Mouse (Mus musculus) ES-E14 (cell line): ENCODE data around the gene Aars2. TPM values are rescaled to one million over a fixed set of nuclear protein-coding genes. Genes with fewer than 3 reads are reported as not detected.
A peak's percentile ranks its signal among the peaks of the same experiment; 100 is the strongest.

Experiments used
- DNase-seq: peaks from one replicate; pipeline ENCODE4 v3.0.0-alpha.2; 2013; ENCODE audit warnings: low read depth, low spot score
- H3K27ac ChIP-seq: 2 replicates; pipeline ENCODE4 v1.5.1; 2012; ENCODE audit warnings: low read depth, mild to moderate bottlenecking, low read length, moderate library complexity, mixed read lengths; ENCODE audit not compliant: poor library complexity, insufficient read depth, severe bottlenecking
- H3K36me3 ChIP-seq: 2 replicates; pipeline ENCODE4 v1.6.1; 2012; ENCODE audit warnings: mild to moderate bottlenecking, low read length, moderate library complexity, mixed read lengths; ENCODE audit not compliant: control insufficient read depth, poor library complexity, insufficient read depth, severe bottlenecking
- H3K4me1 ChIP-seq, 2 experiments: fragments of 150-350 bp in 1 of 2; sonication (generic) in 1 of 2; 2 replicates each; pipeline ENCODE4 v1.6.1; 2012; ENCODE audit warnings: low read length in 2 of 2, mild to moderate bottlenecking in 1 of 2, mixed read lengths in 1 of 2; ENCODE audit not compliant: control insufficient read depth in 2 of 2, insufficient read depth in 2 of 2, poor library complexity in 1 of 2
- H3K4me3 ChIP-seq, 2 experiments: fragments of 150-350 bp in 1 of 2; sonication (generic) in 1 of 2; 2 replicates each; pipeline ENCODE4 v1.5.1; 2012; ENCODE audit warnings: low read length in 2 of 2, low read depth in 1 of 2, mild to moderate bottlenecking in 1 of 2, mixed read lengths in 1 of 2; ENCODE audit not compliant: insufficient read depth in 1 of 2, poor library complexity in 1 of 2, severe bottlenecking in 1 of 2
- H3K9ac ChIP-seq: 2 replicates; pipeline ENCODE4 v1.6.1; 2012; ENCODE audit warnings: low read depth, mild to moderate bottlenecking, low read length, mixed read lengths; ENCODE audit not compliant: poor library complexity, insufficient read depth, severe bottlenecking
- H3K9me3 ChIP-seq: fragments of 150-350 bp; sonication (generic); 2 replicates; pipeline ENCODE4 v1.6.1; 2012; ENCODE audit warnings: low read depth, mild to moderate bottlenecking, low read length; ENCODE audit not compliant: control insufficient read depth, insufficient read depth
- CHD2 ChIP-seq: IDR thresholded peaks from 2 replicates; pipeline ENCODE4 v1.6.1; 2014; ENCODE audit warnings: mild to moderate bottlenecking, low read depth, low read length, inconsistent platforms
- HCFC1 ChIP-seq: IDR thresholded peaks from 2 replicates; pipeline ENCODE4 v1.6.1; 2012; ENCODE audit warnings: low read length, inconsistent platforms, borderline replicate concordance; ENCODE audit not compliant: insufficient read depth
- MAFK ChIP-seq: IDR thresholded peaks from 2 replicates; pipeline ENCODE4 v1.6.1; 2014; ENCODE audit warnings: mild to moderate bottlenecking, low read depth, low read length, inconsistent platforms; ENCODE audit not compliant: insufficient read depth
- ZC3H11A ChIP-seq: IDR thresholded peaks from 2 replicates; pipeline ENCODE4 v1.6.1; 2012; ENCODE audit warnings: low read depth, mild to moderate bottlenecking, inconsistent platforms, low read length, borderline replicate concordance
- ZNF384 ChIP-seq: IDR thresholded peaks from 2 replicates; pipeline ENCODE4 v1.6.1; 2012; ENCODE audit warnings: low read depth, low read length, inconsistent platforms
- in situ Hi-C, 2 experiments: fragments of 600-800 bp; cut with MboI; formaldehyde crosslinking; loops; one replicate each; pipeline ENCODE4 v1.15.1; 2025; ENCODE audit warnings: low sequenced_read_pairs in 2 of 2, inconsistent platforms in 1 of 2; ENCODE audit not compliant: unreplicated experiment in 2 of 2
- total RNA-seq: library from RNA; depleted of rRNA; stranded (reverse); fragments of 300-350 nt; gene quantifications from 2 replicates; pipeline ENCODE4 v1.2.3, GENCODE M21; 2012

Aars2 gene
- total RNA-seq, 1 experiment = 36.6 TPM

DNA sequence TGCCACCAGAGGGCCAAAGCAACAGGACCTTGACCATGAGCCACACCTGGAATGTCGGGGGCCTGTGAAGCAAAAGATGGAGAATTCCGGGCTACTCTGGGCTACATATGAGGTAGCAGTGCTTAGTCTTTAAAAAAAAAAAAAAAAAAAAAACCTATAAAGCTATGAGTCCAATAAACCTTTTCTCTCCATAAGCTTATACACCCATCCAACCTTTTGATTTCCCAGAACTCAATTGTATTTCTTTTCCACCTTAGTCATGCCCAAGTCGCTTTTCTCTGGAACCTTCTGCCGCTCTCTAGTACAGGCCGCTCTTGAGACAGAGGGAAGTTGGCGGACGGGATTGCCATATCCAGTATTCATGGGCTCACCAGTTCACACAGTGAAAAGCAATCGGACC is 32.5 kb upstream of the Aars2 start:
- in situ Hi-C loops = loop anchor here (10.0 kb wide), 1 partner anchor 81 kb away; the partner anchor contains the start of gene Nfkbie (in 2 of the 2)
- no peaks in the 10 kb centered on the region for H3K9me3 ChIP-seq
- H3K9ac ChIP-seq = peak overlapping the region; percentile 71; the same call in 1 of the 2 replicates
- H3K36me3 ChIP-seq = no peaks in the 10 kb centered on the region
- H3K27ac ChIP-seq = peak overlapping the region; percentile 87; the same call in 1 of the 2 replicates
- H3K4me1 ChIP-seq = peaks cover 16 to 21% of the 10 kb centered on the region in 2 experiments
- DNase-seq = no peak
- H3K4me3 ChIP-seq = peak overlapping the region; percentile 41 to 63
- TF ChIP-seq CHD2 (no peak), ZNF384 (peak; percentile 52; the same call in 1 of the 2 replicates), HCFC1 (no peak), MAFK (peak; percentile 30; the same call in 1 of the 2 replicates), ZC3H11A (no peak)

DNA sequence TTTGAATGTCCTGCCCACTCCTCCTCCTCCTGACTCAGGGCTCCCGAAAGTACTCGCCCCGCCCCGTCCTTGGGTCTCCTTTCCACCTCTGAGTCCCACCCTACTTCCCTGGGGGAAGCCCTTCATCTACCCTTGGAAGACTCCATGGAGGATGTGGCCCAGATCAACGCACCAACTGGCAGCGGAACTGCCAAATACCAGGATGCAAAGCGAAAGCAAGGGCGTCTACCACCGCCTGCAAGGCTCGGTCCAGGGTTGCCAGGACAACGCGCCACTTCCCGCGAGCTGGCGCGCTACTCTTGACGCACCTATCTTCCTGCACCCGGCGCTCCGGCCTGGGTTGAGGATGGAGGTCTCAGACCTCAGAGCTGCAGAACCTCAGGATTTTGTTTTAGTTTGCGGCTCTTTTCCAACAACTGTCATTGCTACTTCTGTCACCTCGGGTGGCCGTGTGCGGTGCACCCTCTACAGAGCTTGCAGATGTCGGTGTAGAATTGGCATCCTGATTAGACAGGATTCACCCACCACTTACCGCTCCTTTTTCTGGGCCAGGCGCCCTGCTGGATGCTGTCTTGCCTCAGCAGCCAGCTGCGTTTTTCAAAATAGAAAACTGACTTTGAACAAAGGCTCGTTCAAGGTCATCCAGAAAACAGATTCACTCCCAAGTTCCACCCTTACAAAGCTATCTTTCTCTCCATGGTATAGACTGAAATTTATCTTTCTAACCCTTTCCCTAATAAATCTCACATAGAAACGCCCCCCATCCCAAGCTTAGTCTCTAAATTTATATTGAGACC is 31.8 kb upstream of the Aars2 start, which contains the start of gene Spats1:
TSS of gene Spats1 (minus strand) at position 747 of the 797 bp plus-strand sequence.
- Histone ChIP-seq H3K36me3 (no peaks in the 10 kb centered on the region), H3K27ac (peak within 1 kb of the TSS; percentile 87; the same call in 1 of the 2 replicates)
- in situ Hi-C loops = loop anchor here (10.0 kb wide), 1 partner anchor 80 kb away; the partner anchor contains the start of gene Nfkbie (in 2 of the 2)

DNA sequence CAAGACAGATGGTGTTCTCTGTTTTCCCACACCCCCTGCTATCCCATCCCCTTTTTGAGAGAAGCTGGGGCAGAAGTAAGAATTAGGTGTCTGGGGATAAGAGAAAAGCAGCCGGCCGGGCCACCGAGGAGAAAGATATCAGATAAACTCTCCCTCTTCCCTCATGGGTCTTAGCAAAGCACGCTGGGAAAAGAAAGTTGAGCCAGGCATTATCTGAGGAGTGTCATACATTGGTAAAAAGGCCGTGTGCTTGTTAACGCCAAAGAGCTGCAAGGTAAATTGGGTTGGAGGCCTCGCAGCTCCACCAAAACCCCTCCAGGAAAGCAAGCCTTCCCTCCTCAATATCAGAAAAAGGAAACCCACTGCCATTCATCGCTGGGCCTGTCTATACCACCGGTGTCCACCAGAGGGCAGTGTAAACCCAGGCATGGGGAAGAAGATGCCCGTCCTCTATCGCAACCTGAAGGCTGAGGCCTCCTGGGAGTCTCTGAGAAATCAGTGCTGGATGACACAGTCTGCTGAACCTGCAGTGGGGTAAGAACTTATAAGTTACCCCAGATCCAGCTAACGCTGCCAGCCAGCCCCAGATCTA is 28.3 kb upstream of the Aars2 start:
- TF ChIP-seq ZC3H11A (peak; percentile 94), MAFK (no peak)
- peak overlapping the region; percentile 22; the same call in 1 of the 2 replicates for H3K9ac ChIP-seq
- no peak overlapping the region for H3K27ac ChIP-seq
- no peak overlapping the region for H3K4me3 ChIP-seq
- peak; percentile 83 for DNase-seq
- no peaks in the 10 kb centered on the region for H3K9me3 ChIP-seq
- in situ Hi-C loops = loop anchor here (10.0 kb wide), 1 partner anchor 76 kb away; the partner anchor contains the start of gene Nfkbie (in 2 of the 2)
- no peaks in the 10 kb centered on the region for H3K36me3 ChIP-seq
- peaks cover 11 to 13% of the 10 kb centered on the region in 2 experiments for H3K4me1 ChIP-seq

More for the DNA sequence above, 31.8 kb upstream of the Aars2 start, which contains the start of gene Spats1:
- Histone ChIP-seq H3K9me3 (no peaks in the 10 kb centered on the region), H3K4me3 (peak within 1 kb of the TSS; percentile 41 to 63), H3K9ac (peak within 1 kb of the TSS; percentile 71; the same call in 1 of the 2 replicates), H3K4me1 (peaks cover 16 to 21% of the 10 kb centered on the region in 2 experiments)
- DNase-seq = peak; percentile 96
- TF ChIP-seq HCFC1 = 0 out of 2 replicates have a peak, but pooled peaks have one; percentile 26
- TF ChIP-seq MAFK = no peak
- no peak for TF ChIP-seq ZNF384

DNA sequence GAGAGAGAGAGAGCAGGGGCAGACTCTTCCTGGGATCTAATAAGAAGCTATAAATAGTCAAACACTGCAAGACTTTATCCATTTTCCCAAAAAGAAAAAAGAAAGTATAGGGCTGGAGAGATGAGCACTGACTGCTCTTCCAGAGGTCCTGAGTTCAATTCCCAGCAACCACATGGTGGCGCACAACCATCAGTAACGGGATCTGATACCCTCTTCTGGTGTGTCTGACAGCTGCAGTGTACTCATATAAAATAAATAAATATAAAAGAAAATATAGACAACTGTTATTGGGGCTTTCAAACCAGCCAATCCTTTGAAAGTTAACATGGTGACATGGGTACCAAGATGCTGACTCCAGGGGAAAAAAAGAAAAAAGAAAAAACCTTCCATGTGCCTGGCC is 26.2 kb upstream of the Aars2 start:
- DNase-seq = no peak
- Histone ChIP-seq H3K9ac (no peak overlapping the region), H3K36me3 (no peaks in the 10 kb centered on the region), H3K4me1 (peaks cover 3 to 4% of the 10 kb centered on the region in 2 experiments), H3K27ac (no peak overlapping the region), H3K9me3 (no peaks in the 10 kb centered on the region), H3K4me3 (no peak overlapping the region)
- in situ Hi-C loops = no loop called here
- no peak for TF ChIP-seq ZC3H11A
- no peak for TF ChIP-seq CHD2
- TF ChIP-seq MAFK = no peak
- no peak for TF ChIP-seq HCFC1
- TF ChIP-seq ZNF384 = no peak
